Mouse (Mus musculus): ENCODE data around the gene Lyzl4.

DNA sequence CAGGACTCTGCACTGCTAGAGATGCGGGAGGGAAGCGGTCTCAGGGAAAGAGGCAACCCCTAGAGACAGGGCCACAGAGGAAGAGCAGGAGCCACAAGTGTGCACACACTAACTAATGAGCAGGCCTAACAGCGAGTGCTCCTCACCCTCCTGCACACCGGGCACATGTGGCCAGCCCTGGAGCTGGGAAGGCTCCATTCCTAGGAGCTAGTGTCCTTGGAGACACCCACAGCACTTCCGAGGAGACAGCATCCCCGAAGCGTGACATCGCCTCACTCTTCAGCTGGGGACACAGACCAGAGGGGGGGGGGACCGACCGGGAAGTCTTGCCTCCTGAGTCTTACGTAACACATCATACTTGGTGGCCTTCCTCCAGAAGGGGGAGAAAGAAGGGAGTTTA lies 25.9 kb upstream of the Lyzl4 start:
- TF ChIP-seq POLR2A (IDR thresholded peaks at IDR 0.05; ENCODE audit: borderline replicate concordance, control insufficient read depth, low read depth, low read length) = no peak
- TF ChIP-seq CTCF (IDR thresholded peaks at IDR 0.05; ENCODE audit: control insufficient read depth, insufficient read depth, low read length) = no peak

Measured in bone marrow, adult 2 months (tissue).